Mouse (Mus musculus) frontal cortex, adult 2 months (tissue): ENCODE results near the gene Uqcr10. TPM values are rescaled to one million over a fixed set of nuclear protein-coding genes. Genes with fewer than 3 reads are reported as not detected.

Experiments
- DNase-seq, 2 experiments: peaks; one replicate each; pipeline ENCODE4 v3.0.0; 2022; ENCODE audit warnings: low spot score in 1 of 2; ENCODE audit errors: extremely low spot score in 1 of 2
- polyA plus RNA-seq: library from polyadenylated mRNA; depleted of rRNA; stranded (reverse); fragments of >200 nt; gene quantifications from 2 replicates; pipeline ENCODE4 v1.2.3, GENCODE M21; 2012; rRNA removed

Uqcr10 gene
- polyA plus RNA-seq, 1 experiment = 977 TPM

GRCm38 (mm10) chr11:4678700-4679440 lies 25.3 kb downstream of the Uqcr10 start:
- DNase-seq = peak; percentile 69 to 80

DNA sequence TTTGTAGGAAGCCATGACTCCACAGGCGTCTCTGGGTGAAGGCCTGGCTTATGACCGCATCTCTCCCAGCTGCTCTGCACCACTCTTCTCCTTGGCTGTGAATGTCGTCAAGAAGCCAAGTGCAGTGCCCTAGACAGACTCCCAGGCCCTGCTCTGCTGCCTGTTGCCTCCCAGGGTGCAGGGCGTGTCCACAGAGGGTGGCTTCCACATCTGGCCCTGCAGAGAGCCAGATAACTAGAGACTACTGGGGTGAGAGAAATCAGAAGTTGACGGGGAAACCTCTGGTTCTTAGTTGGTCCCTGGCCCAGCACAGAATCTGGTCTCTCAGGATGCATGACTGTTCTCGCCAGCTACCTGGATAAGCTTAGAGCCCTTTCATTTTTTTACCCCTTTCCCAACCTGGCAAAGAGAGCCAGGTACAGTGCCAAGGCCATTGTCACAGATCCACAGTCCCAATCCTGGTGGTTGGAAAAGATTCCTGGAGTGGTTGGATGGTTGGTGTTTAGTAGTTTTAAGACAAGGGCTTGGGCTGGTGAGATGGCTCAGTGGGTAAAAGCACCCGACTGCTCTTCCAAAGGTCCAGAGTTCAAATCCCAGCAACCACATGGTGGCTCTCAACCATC lies 26.8 kb downstream of the Uqcr10 start:
- DNase-seq = no peak

- DNase-seq = no peak
These were observed 28.4 kb downstream of the Uqcr10 start for GRCm38 (mm10) chr11:4675693-4676092.

DNA sequence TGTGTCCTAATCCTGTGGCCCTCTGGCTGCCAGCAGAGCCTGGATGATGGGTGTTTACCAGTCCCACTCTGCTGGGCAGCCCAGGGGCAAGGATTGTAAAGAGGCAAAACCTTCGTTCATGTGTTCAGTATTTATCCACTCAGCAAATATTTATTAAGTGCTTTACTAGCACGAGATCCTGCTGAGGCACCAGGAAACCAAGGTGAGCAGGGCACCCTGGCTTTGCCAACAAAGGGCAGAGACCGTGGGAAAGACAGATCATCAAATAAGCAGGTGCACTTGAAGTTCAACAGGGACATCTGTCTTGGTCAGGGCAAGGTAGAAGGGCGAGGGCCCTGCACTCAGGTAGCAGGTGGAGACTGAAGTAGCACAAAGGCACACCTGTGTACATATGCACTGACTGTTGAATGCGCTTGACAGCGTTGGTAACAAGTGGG lies 29.0 kb downstream of the Uqcr10 start:
- no peak for DNase-seq

- no peak for DNase-seq
These were observed 29.5 kb downstream of the Uqcr10 start for GRCm38 (mm10) chr11:4674593-4674992.

DNA sequence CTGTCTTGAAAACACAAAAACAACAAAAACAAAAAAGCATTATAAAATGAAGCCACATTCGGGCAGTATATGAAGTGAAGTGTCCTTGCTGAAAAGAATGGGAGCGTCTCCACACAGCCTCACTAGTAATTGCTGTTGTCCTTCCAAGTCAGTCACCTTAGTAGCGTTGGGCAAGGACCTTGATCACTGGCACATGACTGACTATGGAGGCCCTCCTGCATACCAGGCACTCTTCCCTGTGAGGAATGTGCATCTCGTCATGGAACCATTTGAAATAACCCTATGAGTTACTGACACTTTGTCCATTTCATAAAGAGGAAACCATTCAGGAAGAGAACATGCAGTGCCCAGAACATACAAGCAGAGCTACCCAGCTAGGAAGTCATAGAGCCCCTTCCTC lies 32.4 kb downstream of the Uqcr10 start:
- no peak for DNase-seq

DNA sequence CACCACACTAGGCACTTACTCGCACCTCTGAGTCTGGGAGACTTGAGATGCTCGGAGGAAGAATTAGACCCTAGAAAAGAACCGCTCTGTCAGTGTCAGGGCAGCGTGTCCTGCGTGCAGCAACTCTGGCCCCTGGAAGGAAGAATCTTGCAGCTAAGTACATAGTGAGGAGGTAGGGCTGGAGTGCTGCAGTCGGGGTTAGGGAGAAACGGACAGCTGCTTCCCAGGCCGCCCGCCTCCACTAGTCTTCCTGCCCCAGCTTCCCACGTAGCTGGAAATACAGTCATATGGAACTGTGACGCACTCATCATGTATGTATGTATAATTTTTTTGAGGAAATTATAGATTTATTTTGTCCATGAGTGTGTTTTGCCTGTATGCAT lies 41.7 kb downstream of the Uqcr10 start:
- DNase-seq = peak in 1 of 2 experiments; percentile 27

DNA sequence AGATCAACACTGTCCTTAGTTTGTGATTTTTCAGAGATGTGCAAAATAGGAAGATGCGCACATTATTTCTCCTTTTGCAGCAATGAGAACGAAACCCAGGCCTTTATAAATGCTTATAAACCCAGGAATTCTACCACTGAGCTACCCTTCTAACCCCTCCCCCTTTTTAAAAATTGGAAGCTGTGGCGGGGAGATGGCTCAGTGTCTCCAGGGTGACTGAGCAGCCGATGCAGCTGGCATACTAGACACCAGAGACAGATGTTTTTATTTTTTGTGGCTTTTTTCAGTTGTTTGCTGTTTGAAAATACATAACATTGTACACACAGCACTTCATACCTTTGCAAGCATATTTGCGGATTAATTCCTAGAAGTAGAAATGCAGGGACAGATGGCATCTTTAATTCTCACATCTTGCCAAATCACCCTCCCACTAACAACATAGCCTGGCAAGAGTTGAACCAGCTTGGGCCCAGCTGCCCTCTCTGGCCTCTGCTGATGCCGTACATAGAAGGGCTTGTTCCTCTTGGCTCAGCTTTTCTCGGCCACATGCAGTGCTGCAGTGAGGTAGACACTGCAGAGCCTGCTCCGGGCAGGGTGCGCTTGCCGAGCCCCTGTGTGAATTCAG lies 42.2 kb downstream of the Uqcr10 start:
- DNase-seq = peak in 1 of 2 experiments; percentile 40

DNA sequence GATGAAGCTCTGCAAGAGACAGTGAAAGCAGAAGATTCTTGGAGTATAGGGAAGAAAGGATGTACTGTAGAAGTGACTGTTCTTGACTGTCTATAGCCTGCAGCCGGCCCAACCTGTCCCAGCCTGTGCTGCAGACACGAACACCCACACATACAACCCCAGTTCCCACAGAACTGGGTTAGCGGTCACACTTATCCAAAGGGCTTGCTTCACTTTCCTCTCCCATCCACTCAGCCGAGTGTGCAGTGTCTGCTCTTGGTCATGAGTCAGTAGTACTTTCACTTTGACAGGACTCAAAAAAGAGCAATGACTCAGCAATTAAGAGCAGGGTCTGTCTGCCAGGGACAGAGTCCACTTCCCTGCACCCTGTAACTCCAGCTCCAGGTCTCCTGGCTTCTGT lies 42.8 kb downstream of the Uqcr10 start:
- peak in 1 of 2 experiments; percentile 37 for DNase-seq

DNA sequence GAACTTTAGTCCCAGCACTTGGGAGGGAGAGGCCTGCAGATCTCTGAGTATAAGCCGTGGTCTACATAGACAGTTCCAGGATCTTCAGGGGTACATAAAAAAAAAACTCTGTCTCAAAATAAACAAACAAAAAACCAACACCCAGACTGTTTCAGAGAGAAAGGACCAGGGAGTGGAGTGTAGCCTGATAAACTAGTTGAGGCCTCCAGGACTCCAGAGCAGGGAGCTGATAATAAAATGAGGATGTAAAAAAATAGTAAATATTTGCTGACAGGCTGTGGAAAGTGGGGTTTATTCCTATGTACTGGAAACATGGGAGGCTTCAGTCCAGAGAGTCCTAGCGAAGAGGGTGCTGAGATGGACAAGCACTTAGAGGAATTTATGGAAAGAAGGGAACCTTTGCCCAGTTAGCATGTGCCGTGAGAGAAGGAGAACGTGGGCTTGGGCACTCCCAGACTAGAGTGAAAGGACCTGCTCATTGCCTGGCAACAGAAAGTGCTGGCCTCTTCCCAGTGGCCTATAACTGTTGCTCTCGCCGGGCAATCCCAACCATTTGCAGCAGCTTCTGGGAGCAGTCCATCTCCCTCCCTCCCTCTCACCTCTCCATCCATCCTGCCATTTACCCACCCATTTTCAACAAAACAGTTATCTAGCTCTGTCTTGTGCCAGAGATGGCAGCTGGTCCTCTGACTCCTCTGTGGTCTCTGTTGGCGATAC lies 43.7 kb downstream of the Uqcr10 start:
- no peak for DNase-seq

GRCm38 (mm10) chr11:4659818-4660217 lies 44.3 kb downstream of the Uqcr10 start:
- DNase-seq = no peak

Other genes starting within 250 kb of the Uqcr10 start
- gene Mtmr3, start 109.5 kb downstream of the Uqcr10 start, polyA plus RNA-seq = 38.8 and 45.1 TPM in 2 replicates
- not detected in 2 replicates for gene Gm11032, start 84.3 kb downstream of the Uqcr10 start, polyA plus RNA-seq
- 21.4 and 22.5 TPM in 2 replicates for gene Ascc2, start 66.6 kb downstream of the Uqcr10 start, polyA plus RNA-seq
- gene Zmat5, start 336 bp upstream of the Uqcr10 start, polyA plus RNA-seq = 48.6 and 49.5 TPM in 2 replicates
- gene Cabp7, start 42.4 kb upstream of the Uqcr10 start, polyA plus RNA-seq = 14.8 and 15.7 TPM in 2 replicates
- 67.6 and 67.9 TPM in 2 replicates for gene Nf2, start 145.2 kb upstream of the Uqcr10 start, polyA plus RNA-seq
- 74.8 and 76.4 TPM in 2 replicates for gene Nipsnap1, start 169.6 kb upstream of the Uqcr10 start, polyA plus RNA-seq
- 42.0 and 45.4 TPM in 2 replicates for gene Thoc5, start 191.0 kb upstream of the Uqcr10 start, polyA plus RNA-seq
- 23.7 and 28.0 TPM in 2 replicates for gene Nefh, start 243.7 kb upstream of the Uqcr10 start, polyA plus RNA-seq